Mouse (Mus musculus): ENCODE results near the gene Reep3. TPM values are rescaled to one million over a fixed set of nuclear protein-coding genes. Genes with fewer than 3 reads are reported as not detected.

Reep3 gene
- total and polyA plus RNA-seq, 3 experiments, result 21.8 to 23.3 (median 23.2) TPM

GRCm38 (mm10) chr10:66977093-66977492, 119.7 kb downstream of the Reep3 start:
- Histone ChIP-seq H3K27ac (ENCODE audit: insufficient read depth, low read depth) (no peak overlapping the region), H3K27me3 (replicated peaks) (no peaks in the 10 kb centered on the region), H3K4me3 (replicated peaks in 1 of 3; ENCODE audit: low read depth in 2 of 3, low read length in 2 of 3, poor library complexity in 1 of 3) (no peak overlapping the region), H3K4me1 (ENCODE audit: control insufficient read depth in 1 of 2, insufficient read depth in 2 of 2) (peaks cover 0 to 3% of the 10 kb centered on the region in 2 experiments; a peak in 2 of 4 replicates), H3K9ac (ENCODE audit: insufficient read depth, low read depth) (no peak overlapping the region), H3K4me2 (ENCODE audit: insufficient read depth, low read depth, poor library complexity, severe bottlenecking) (no peak overlapping the region), H3K79me2 (replicated peaks; ENCODE audit: control insufficient read depth, extremely low read depth, insufficient read depth, poor library complexity, severe bottlenecking) (no peaks in the 10 kb centered on the region), H3K9me3 (replicated peaks; ENCODE audit: low read length) (peaks cover 6% of the 10 kb centered on the region), H3K36me3 (replicated peaks in 1 of 2; ENCODE audit: control insufficient read depth in 1 of 2, insufficient read depth in 1 of 2, low read length in 1 of 2) (no peaks in the 10 kb centered on the region)
- in situ Hi-C loops (cut with MboI; ENCODE audit: low pct_ligation_motif_present, low pct_unique_long_range_greater_than_20kb, low sequenced_read_pairs) (no loop called here), dilution Hi-C loops (cut with MboI; ENCODE audit: extremely low pct_ligation_motif_present, extremely low pct_unique_long_range_greater_than_20kb, low sequenced_read_pairs) (no loop called here)
- no peak for DNase-seq (ENCODE audit: extremely low read depth)
- TF ChIP-seq MAFK (IDR thresholded peaks at IDR 0.05; ENCODE audit: insufficient replicate concordance, low read length), result no peak
- TF ChIP-seq MAZ (IDR thresholded peaks at IDR 0.05; ENCODE audit: low read depth, low read length), result no peak
- TF ChIP-seq MEF2A (IDR thresholded peaks at IDR 0.05; ENCODE audit: borderline replicate concordance, low read depth, low read length), result no peak
- no peak for TF ChIP-seq TCF12 (IDR thresholded peaks at IDR 0.05; ENCODE audit: low read depth, low read length)
- TF ChIP-seq ZKSCAN1 (IDR thresholded peaks at IDR 0.05; ENCODE audit: borderline replicate concordance, low read depth, low read length), result no peak
- TF ChIP-seq UBTF (IDR thresholded peaks at IDR 0.05; ENCODE audit: low read depth, low read length), result no peak
- TF ChIP-seq JUN (IDR thresholded peaks at IDR 0.05; ENCODE audit: insufficient read depth, low read depth, low read length), result no peak
- no peak for TF ChIP-seq ELF1 (IDR thresholded peaks at IDR 0.05; ENCODE audit: low read depth, low read length)
- TF ChIP-seq TBP (conservative IDR thresholded peaks at IDR 0.05; ENCODE audit: low read depth, low read length), result no peak
- TF ChIP-seq ZC3H11A (IDR thresholded peaks at IDR 0.05; ENCODE audit: low read depth, low read length), result no peak
- TF ChIP-seq ZMIZ1 (IDR thresholded peaks at IDR 0.05; ENCODE audit: low read depth, low read length), result no peak
- TF ChIP-seq USF1 (IDR thresholded peaks at IDR 0.05; ENCODE audit: low read depth, low read length), result no peak

GRCm38 (mm10) chr10:66975451-66975850, 121.3 kb downstream of the Reep3 start:
- Histone ChIP-seq H3K79me2 (replicated peaks; ENCODE audit: control insufficient read depth, extremely low read depth, insufficient read depth, poor library complexity, severe bottlenecking) (no peaks in the 10 kb centered on the region), H3K9me3 (replicated peaks; ENCODE audit: low read length) (peaks cover 6% of the 10 kb centered on the region), H3K9ac (ENCODE audit: insufficient read depth, low read depth) (no peak overlapping the region), H3K36me3 (replicated peaks in 1 of 2; ENCODE audit: control insufficient read depth in 1 of 2, insufficient read depth in 1 of 2, low read length in 1 of 2) (no peaks in the 10 kb centered on the region), H3K4me2 (ENCODE audit: insufficient read depth, low read depth, poor library complexity, severe bottlenecking) (no peak overlapping the region), H3K27ac (ENCODE audit: insufficient read depth, low read depth) (no peak overlapping the region), H3K4me3 (replicated peaks in 1 of 3; ENCODE audit: low read depth in 2 of 3, low read length in 2 of 3, poor library complexity in 1 of 3) (no peak overlapping the region), H3K4me1 (ENCODE audit: control insufficient read depth in 1 of 2, insufficient read depth in 2 of 2) (no peaks in the 10 kb centered on the region), H3K27me3 (replicated peaks) (no peaks in the 10 kb centered on the region)
- DNase-seq (ENCODE audit: extremely low read depth), result no peak
- no peak for TF ChIP-seq ETS1 (conservative IDR thresholded peaks at IDR 0.05; ENCODE audit: low read depth, low read length)
- no peak for TF ChIP-seq SIN3A (IDR thresholded peaks at IDR 0.05; ENCODE audit: low read length)
- no peak for TF ChIP-seq MAX (IDR thresholded peaks at IDR 0.05; ENCODE audit: low read length)
- no peak for TF ChIP-seq USF2 (conservative IDR thresholded peaks at IDR 0.05; ENCODE audit: low read depth, low read length)
- no peak for TF ChIP-seq POLR2A (IDR thresholded peaks at IDR 0.05; ENCODE audit: low read depth, low read length)
- no peak for TF ChIP-seq JUN (IDR thresholded peaks at IDR 0.05; ENCODE audit: insufficient read depth, low read depth, low read length)
- no peak for TF ChIP-seq TBP (conservative IDR thresholded peaks at IDR 0.05; ENCODE audit: low read depth, low read length)
- no peak for TF ChIP-seq JUND (conservative IDR thresholded peaks at IDR 0.05; ENCODE audit: low read depth, low read length)
- no peak for TF ChIP-seq PAX5 (IDR thresholded peaks at IDR 0.05; ENCODE audit: low read length)
- no peak for TF ChIP-seq MAFK (IDR thresholded peaks at IDR 0.05; ENCODE audit: insufficient replicate concordance, low read length)
- no peak for TF ChIP-seq E2F4 (IDR thresholded peaks at IDR 0.05; ENCODE audit: insufficient replicate concordance, low read depth, low read length)
- no peak for TF ChIP-seq EP300 (IDR thresholded peaks at IDR 0.05; ENCODE audit: low read length)
- no peak for TF ChIP-seq CHD2 (IDR thresholded peaks at IDR 0.05; ENCODE audit: low read length)
- TF ChIP-seq KAT2A (IDR thresholded peaks at IDR 0.05; ENCODE audit: insufficient replicate concordance, low read length), result no peak
- no peak for TF ChIP-seq HCFC1 (IDR thresholded peaks at IDR 0.05; ENCODE audit: low read depth, low read length)
- TF ChIP-seq SMC3 (IDR thresholded peaks at IDR 0.05; ENCODE audit: low read depth, low read length), result no peak
- dilution Hi-C loops (cut with MboI; ENCODE audit: extremely low pct_ligation_motif_present, extremely low pct_unique_long_range_greater_than_20kb, low sequenced_read_pairs) (no loop called here), in situ Hi-C loops (cut with MboI; ENCODE audit: low pct_ligation_motif_present, low pct_unique_long_range_greater_than_20kb, low sequenced_read_pairs) (no loop called here)

Measured in CH12.LX (cell line).